Mouse (Mus musculus): ENCODE data around the gene Stx1a.

- no peak for TF ChIP-seq CTCF (IDR thresholded peaks at IDR 0.05; ENCODE audit: borderline replicate concordance, control insufficient read depth, extremely low read depth, insufficient read depth, low read length, poor library complexity)
- TF ChIP-seq POLR2A (IDR thresholded peaks at IDR 0.05; ENCODE audit: control insufficient read depth, extremely low read depth, insufficient read depth, low read length, poor library complexity): no peak
Measured at GRCm38 (mm10) chr5:135076931-135077505, 53.7 kb downstream of the Stx1a start.
